12 mouse cellular contexts compared by ENCODE assay signal in genomic region chr3:152929788-152930281, GRCm38 (mm10). TPM values are rescaled to one million over a fixed set of nuclear protein-coding genes. Genes with fewer than 3 reads are reported as not detected.
DNase-seq lines count a peak whose midpoint lies in the region; ATAC-seq and TF ChIP-seq lines count a peak whose summit lies in the region.
"Had no signal": no experiment of that assay in that cellular context is flagged by ENCODE, and none has a peak within 500 bp of the region (broad histone marks: within the 10 kb centered on the region; RNA-seq: fewer than 3 reads in every experiment).

No protein-coding gene starts in this region.

- no peak overlapping the region for H3K4me2 ChIP-seq in hindbrain, embryonic 16.5 days (ENCODE audit: low read length)
- H3K4me2 ChIP-seq in hindbrain, embryonic 13.5 days = no peak overlapping the region
- peak overlapping the region; percentile 83 for H3K4me2 ChIP-seq in CH12.LX (ENCODE audit: insufficient read depth, low read depth, poor library complexity, severe bottlenecking)
- H3K4me2 ChIP-seq in embryonic facial prominence, embryonic 14.5 days (ENCODE audit: low read depth, low read length) = 0 out of 2 replicates have a peak overlapping the region, but pooled peaks have one; percentile 20

- dilution Hi-C loops in CH12.LX (cut with MboI; ENCODE audit: extremely low pct_ligation_motif_present, extremely low pct_unique_long_range_greater_than_20kb, low sequenced_read_pairs) = no loop called here

- H3K36me3 ChIP-seq in hindbrain, embryonic 16.5 days (ENCODE audit: control insufficient read depth, insufficient read depth, low read length) = no peaks in the 10 kb centered on the region
- H3K36me3 ChIP-seq in hindbrain, embryonic 13.5 days = no peaks in the 10 kb centered on the region
- peaks cover 0 to 3% of the 10 kb centered on the region in 2 experiments for H3K36me3 ChIP-seq in CH12.LX (replicated peaks in 1 of 2; ENCODE audit: control insufficient read depth in 1 of 2, insufficient read depth in 1 of 2, low read length in 1 of 2)
- no peaks in the 10 kb centered on the region for H3K36me3 ChIP-seq in embryonic facial prominence, embryonic 14.5 days (ENCODE audit: control insufficient read depth, insufficient read depth, low read length)

- H3K9ac ChIP-seq in hindbrain, embryonic 16.5 days (ENCODE audit: low read depth, low read length) = no peak overlapping the region
- H3K9ac ChIP-seq in hindbrain, embryonic 13.5 days = no peak overlapping the region
- H3K9ac ChIP-seq in CH12.LX (ENCODE audit: insufficient read depth, low read depth) = peak overlapping the region; percentile 77
- H3K9ac ChIP-seq in embryonic facial prominence, embryonic 14.5 days (ENCODE audit: low read depth, low read length) = no peak overlapping the region

- WGBS in hindbrain, embryonic 16.5 days = 87% methylated on average over 7 of the region's 7 CpGs
- WGBS in hindbrain, embryonic 13.5 days = 82% methylated on average over 7 of the region's 7 CpGs
- WGBS in embryonic facial prominence, embryonic 14.5 days = 77% methylated on average over 7 of the region's 7 CpGs

- H3K9me3 ChIP-seq in hindbrain, embryonic 16.5 days (ENCODE audit: control insufficient read depth, low read length) = no peaks in the 10 kb centered on the region
- H3K9me3 ChIP-seq in hindbrain, embryonic 13.5 days = no peaks in the 10 kb centered on the region
- H3K9me3 ChIP-seq in CH12.LX (replicated peaks; ENCODE audit: low read length) = no peaks in the 10 kb centered on the region
- no peaks in the 10 kb centered on the region for H3K9me3 ChIP-seq in embryonic facial prominence, embryonic 14.5 days (ENCODE audit: control insufficient read depth, low read length)

- peak; percentile 12; the same call in 1 of the 2 replicates for TF ChIP-seq EP300 in CH12.LX (IDR thresholded peaks at IDR 0.05; ENCODE audit: low read length)

- TF ChIP-seq POLR2A in CH12.LX (IDR thresholded peaks at IDR 0.05; ENCODE audit: low read depth, low read length) = peak; percentile 99

- H3K27ac ChIP-seq in hindbrain, embryonic 16.5 days (ENCODE audit: low read depth, low read length) = no peak overlapping the region
- no peak overlapping the region for H3K27ac ChIP-seq in hindbrain, embryonic 13.5 days
- H3K27ac ChIP-seq in CH12.LX (ENCODE audit: insufficient read depth, low read depth) = peak overlapping the region; percentile 78
- no peak overlapping the region for H3K27ac ChIP-seq in embryonic facial prominence, embryonic 14.5 days (replicated peaks; ENCODE audit: low read depth, low read length)

- in situ Hi-C loops in CH12.LX (cut with MboI; ENCODE audit: low pct_ligation_motif_present, low pct_unique_long_range_greater_than_20kb, low sequenced_read_pairs) = no loop called here

- no peaks in the 10 kb centered on the region for H3K79me2 ChIP-seq in CH12.LX (replicated peaks; ENCODE audit: control insufficient read depth, extremely low read depth, insufficient read depth, poor library complexity, severe bottlenecking)

- no peak for TF ChIP-seq RAD21 in CH12.LX (IDR thresholded peaks at IDR 0.05; ENCODE audit: low read depth, low read length)

- H3K4me1 ChIP-seq in hindbrain, embryonic 16.5 days (ENCODE audit: control insufficient read depth, insufficient read depth, low read depth, low read length) = peaks cover 8% of the 10 kb centered on the region
- H3K4me1 ChIP-seq in hindbrain, embryonic 13.5 days (replicated peaks) = peaks cover 23% of the 10 kb centered on the region
- peaks cover 18 to 63% of the 10 kb centered on the region in 2 experiments for H3K4me1 ChIP-seq in CH12.LX (ENCODE audit: control insufficient read depth in 1 of 2, insufficient read depth in 2 of 2)
- H3K4me1 ChIP-seq in embryonic facial prominence, embryonic 14.5 days (ENCODE audit: control insufficient read depth, insufficient read depth, low read length) = no peaks in the 10 kb centered on the region

- intact Hi-C loops in gastrocnemius, postnatal 36 days (cut with DNase I) = no loop called here

- TF ChIP-seq CTCF in CH12.LX (conservative IDR thresholded peaks at IDR 0.05 in 1 of 2, IDR thresholded peaks at IDR 0.05 in 1 of 2; ENCODE audit: low read depth in 2 of 2, low read length in 2 of 2) = no peak

- H3K4me3 ChIP-seq in hindbrain, embryonic 16.5 days (ENCODE audit: low read length) = no peak overlapping the region
- no peak overlapping the region for H3K4me3 ChIP-seq in hindbrain, embryonic 13.5 days
- H3K4me3 ChIP-seq in CH12.LX (replicated peaks in 1 of 3; ENCODE audit: low read depth in 2 of 3, low read length in 2 of 3, poor library complexity in 1 of 3) = peak overlapping the region; percentile 57 to 71 (median 60)
- no peak overlapping the region for H3K4me3 ChIP-seq in embryonic facial prominence, embryonic 14.5 days (ENCODE audit: low read depth, low read length)

- 0 out of 2 replicates have a peak, but pooled peaks have one; percentile 16 for ATAC-seq in hindbrain, embryonic 16.5 days
- no peak for ATAC-seq in hindbrain, embryonic 13.5 days (ENCODE audit: low FRiP score)
- ATAC-seq in embryonic facial prominence, embryonic 14.5 days (ENCODE audit: low read depth) = peak; percentile 84
- ATAC-seq: forebrain, embryonic 16.5 days had no signal

- DNase-seq in CH12.LX (ENCODE audit: extremely low read depth) = peak; percentile 95
- no peak for DNase-seq in embryonic facial prominence, embryonic 14.5 days (ENCODE audit: low spot score)
- peak; percentile 48 for DNase-seq in testis, postnatal 14 days (ENCODE audit: low spot score)
- no peak for DNase-seq in gastrocnemius, postnatal 36 days
- DNase-seq in left cerebral cortex, adult 11 months (ENCODE audit: low spot score) = no peak
- DNase-seq in layer of hippocampus, postnatal 25 days (ENCODE audit: extremely low spot score in 1 of 2, low spot score in 1 of 2) = no peak
- DNase-seq: cerebellum, adult 18-20 months; kidney, postnatal 14 days; right cerebral cortex, adult 18-20 months had no signal

- no peaks in the 10 kb centered on the region for H3K27me3 ChIP-seq in hindbrain, embryonic 16.5 days (replicated peaks; ENCODE audit: control insufficient read depth, insufficient read depth, low read length)
- H3K27me3 ChIP-seq in hindbrain, embryonic 13.5 days = no peaks in the 10 kb centered on the region
- H3K27me3 ChIP-seq in CH12.LX (replicated peaks) = no peaks in the 10 kb centered on the region
- no peaks in the 10 kb centered on the region for H3K27me3 ChIP-seq in embryonic facial prominence, embryonic 14.5 days (replicated peaks; ENCODE audit: control insufficient read depth, insufficient read depth, low read length)

TF ChIP-seq in CH12.LX, 34 proteins besides CTCF, POLR2A, EP300 and RAD21 (continues in another document):
- peak; percentile 87 for TF ChIP-seq SIN3A (IDR thresholded peaks at IDR 0.05; ENCODE audit: low read length)
- TF ChIP-seq ELF1 (IDR thresholded peaks at IDR 0.05; ENCODE audit: low read depth, low read length) = peak; percentile 99
- peak; percentile 51 for TF ChIP-seq MYC (IDR thresholded peaks at IDR 0.05; ENCODE audit: low read depth, low read length)
- peak; percentile 53; the same call in 1 of the 2 replicates for TF ChIP-seq JUND (conservative IDR thresholded peaks at IDR 0.05; ENCODE audit: low read depth, low read length)
- 0 out of 2 replicates have a peak, but pooled peaks have one; percentile 28 for TF ChIP-seq NRF1 (IDR thresholded peaks at IDR 0.05; ENCODE audit: low read depth, low read length)
- TF ChIP-seq ZNF384 (IDR thresholded peaks at IDR 0.05; ENCODE audit: low read depth, low read length) = no peak
- peak; percentile 44; the same call in 1 of the 2 replicates for TF ChIP-seq RCOR1 (conservative IDR thresholded peaks at IDR 0.05; ENCODE audit: low read depth, low read length)
- peak; percentile 39; the same call in 1 of the 2 replicates for TF ChIP-seq CHD2 (IDR thresholded peaks at IDR 0.05; ENCODE audit: low read length)
- TF ChIP-seq USF1 (IDR thresholded peaks at IDR 0.05; ENCODE audit: low read depth, low read length) = peak; percentile 40; the same call in 1 of the 2 replicates
- peak; percentile 73 for TF ChIP-seq HCFC1 (IDR thresholded peaks at IDR 0.05; ENCODE audit: low read depth, low read length)
- TF ChIP-seq CHD1 (IDR thresholded peaks at IDR 0.05; ENCODE audit: low read depth, low read length) = peak; percentile 77; the same call in 1 of the 2 replicates
- peak; percentile 96 for TF ChIP-seq TCF12 (IDR thresholded peaks at IDR 0.05; ENCODE audit: low read depth, low read length)
- TF ChIP-seq POLR2AphosphoS2 (IDR thresholded peaks at IDR 0.05; ENCODE audit: low read depth, low read length) = peak; percentile 97
- TF ChIP-seq BHLHE40 (IDR thresholded peaks at IDR 0.05; ENCODE audit: low read depth, low read length) = no peak
- TF ChIP-seq MXI1 (IDR thresholded peaks at IDR 0.05; ENCODE audit: low read depth, low read length) = peak; percentile 72
- no peak for TF ChIP-seq ZKSCAN1 (IDR thresholded peaks at IDR 0.05; ENCODE audit: borderline replicate concordance, low read depth, low read length)
- TF ChIP-seq ZC3H11A (IDR thresholded peaks at IDR 0.05; ENCODE audit: low read depth, low read length) = no peak
- peak; percentile 24; the same call in 1 of the 2 replicates for TF ChIP-seq ETS1 (conservative IDR thresholded peaks at IDR 0.05; ENCODE audit: low read depth, low read length)
- peak; percentile 24; the same call in 1 of the 2 replicates for TF ChIP-seq MAX (IDR thresholded peaks at IDR 0.05; ENCODE audit: low read length)
- peak; percentile 99 for TF ChIP-seq NELFE (IDR thresholded peaks at IDR 0.05; ENCODE audit: low read depth, low read length)
- TF ChIP-seq PAX5 (IDR thresholded peaks at IDR 0.05; ENCODE audit: low read length) = no peak
- peak; percentile 63 for TF ChIP-seq IRF4 (IDR thresholded peaks at IDR 0.05; ENCODE audit: low read depth, low read length)
- TF ChIP-seq E2F4 (IDR thresholded peaks at IDR 0.05; ENCODE audit: insufficient replicate concordance, low read depth, low read length) = 0 out of 2 replicates have a peak, but pooled peaks have one; percentile 34
- TF ChIP-seq GABPA (IDR thresholded peaks at IDR 0.05; ENCODE audit: insufficient replicate concordance, low read depth, low read length) = no peak
- peak; percentile 98 for TF ChIP-seq TBP (conservative IDR thresholded peaks at IDR 0.05; ENCODE audit: low read depth, low read length)

RNA-seq across cellular contexts. Expression of gene St6galnac5, which starts 52.2 kb away (rescaled TPM):
- 20.1 and 21.1 TPM in 2 replicates for polyA plus RNA-seq in hindbrain, embryonic 16.5 days (2015; fragmentation: Nextera tagmentation; extraction: Ambion mirVana)
- 18.6 and 19.5 TPM in 2 replicates for polyA plus RNA-seq in hindbrain, embryonic 13.5 days (2015; fragmentation: Nextera tagmentation; extraction: Ambion mirVana)
- total RNA-seq in CH12.LX (2012; rRNA removed) (not detected in 2 replicates), CH12.LX (2014; rRNA removed) (not detected in 2 replicates)
- polyA plus RNA-seq in CH12.LX (2012; ENCODE audit: insufficient read length, low read depth) = 0.04 TPM in 1 of 2 replicates, not detected in the other
- polyA plus RNA-seq in embryonic facial prominence, embryonic 14.5 days (2014; fragmentation: Nextera tagmentation; extraction: Ambion mirVana) = 1.1 and 1.2 TPM in 2 replicates
- total RNA-seq in gastrocnemius, postnatal 36 days (2021) = under 1 TPM; 0.05 to 0.12 TPM
- 100 to 1,000 TPM; 116 to 147 TPM for total RNA-seq in layer of hippocampus, postnatal 25 days (2021)

Comparison
In these comparisons a context has a peak if more than half of its experiments do, and no peak if none do; other contexts are left out.
1. H3K4me2 ChIP-seq: peak in CH12.LX (single experiment) and embryonic facial prominence, embryonic 14.5 days (single experiment); none in hindbrain, embryonic 16.5 days (single experiment) and hindbrain, embryonic 13.5 days (single experiment).
2. H3K4me3 ChIP-seq: peak in CH12.LX (3 of 3); none in hindbrain, embryonic 16.5 days (single experiment), hindbrain, embryonic 13.5 days (single experiment) and embryonic facial prominence, embryonic 14.5 days (single experiment).
3. DNase-seq: peak in CH12.LX (single experiment) and testis, postnatal 14 days (single experiment); none in embryonic facial prominence, embryonic 14.5 days (single experiment), gastrocnemius, postnatal 36 days (0 of 2), left cerebral cortex, adult 11 months (single experiment) and layer of hippocampus, postnatal 25 days (0 of 2).